Mouse (Mus musculus): Measurements from ENCODE around the gene Eva1c. TPM values are rescaled to one million over a fixed set of nuclear protein-coding genes. Genes with fewer than 3 reads are reported as not detected.
A peak's percentile ranks its signal among the peaks of the same experiment; 100 is the strongest.

The Eva1c gene
- polyA plus RNA-seq, 1 experiment from 2014 or later, result 1.3 TPM

- no peak overlapping the region for H3K4me3 ChIP-seq (ENCODE audit: low read depth, low read length)
- no peak overlapping the region for H3K27ac ChIP-seq (ENCODE audit: low read depth, low read length)
- no peak for ATAC-seq (ENCODE audit: low FRiP score)
- 82% methylated on average over 17 of the region's 17 CpGs for WGBS
- no peak for DNase-seq (ENCODE audit: low spot score, missing footprints)
- no peaks in the 10 kb centered on the region for H3K9me3 ChIP-seq (ENCODE audit: control insufficient read depth, low read length)
- H3K27me3 ChIP-seq (ENCODE audit: control insufficient read depth, insufficient read depth, low read length), result no peaks in the 10 kb centered on the region
- H3K9ac ChIP-seq (ENCODE audit: low read length), result no peak overlapping the region
- no peak overlapping the region for H3K4me2 ChIP-seq
- no peaks in the 10 kb centered on the region for H3K36me3 ChIP-seq (ENCODE audit: control insufficient read depth, insufficient read depth, low read length)
- no peaks in the 10 kb centered on the region for H3K4me1 ChIP-seq (ENCODE audit: control insufficient read depth, insufficient read depth, low read length)
Measured at GRCm38 (mm10) chr16:90910855-90911533, 84.5 kb downstream of the Eva1c start.

GRCm38 (mm10) chr16:90911766-90912165 lies 85.2 kb downstream of the Eva1c start:
- Histone ChIP-seq H3K4me3 (ENCODE audit: low read depth, low read length) (no peak overlapping the region), H3K27ac (ENCODE audit: low read depth, low read length) (no peak overlapping the region), H3K9me3 (ENCODE audit: control insufficient read depth, low read length) (no peaks in the 10 kb centered on the region), H3K9ac (ENCODE audit: low read length) (no peak overlapping the region), H3K36me3 (ENCODE audit: control insufficient read depth, insufficient read depth, low read length) (no peaks in the 10 kb centered on the region), H3K4me1 (ENCODE audit: control insufficient read depth, insufficient read depth, low read length) (no peaks in the 10 kb centered on the region), H3K27me3 (ENCODE audit: control insufficient read depth, insufficient read depth, low read length) (no peaks in the 10 kb centered on the region), H3K4me2 (no peak overlapping the region)
- DNase-seq (ENCODE audit: low spot score, missing footprints) (no peak), ATAC-seq (ENCODE audit: low FRiP score) (no peak)
- 91% methylated on average over 13 of the region's 13 CpGs for WGBS

GRCm38 (mm10) chr16:90916040-90916481 lies 89.5 kb downstream of the Eva1c start:
- DNase-seq (ENCODE audit: low spot score, missing footprints) (peak; percentile 76), ATAC-seq (ENCODE audit: low FRiP score) (no peak)
- no peaks in the 10 kb centered on the region for H3K36me3 ChIP-seq (ENCODE audit: control insufficient read depth, insufficient read depth, low read length)
- WGBS, result 39% methylated on average over 12 of the region's 12 CpGs
- no peak overlapping the region for H3K4me3 ChIP-seq (ENCODE audit: low read depth, low read length)
- H3K4me1 ChIP-seq (ENCODE audit: control insufficient read depth, insufficient read depth, low read length), result no peaks in the 10 kb centered on the region
- no peak overlapping the region for H3K27ac ChIP-seq (ENCODE audit: low read depth, low read length)
- H3K9ac ChIP-seq (ENCODE audit: low read length), result no peak overlapping the region
- H3K27me3 ChIP-seq (ENCODE audit: control insufficient read depth, insufficient read depth, low read length), result no peaks in the 10 kb centered on the region
- no peaks in the 10 kb centered on the region for H3K9me3 ChIP-seq (ENCODE audit: control insufficient read depth, low read length)
- no peak overlapping the region for H3K4me2 ChIP-seq

GRCm38 (mm10) chr16:90917156-90917555 lies 90.6 kb downstream of the Eva1c start:
- WGBS, result 70% methylated on average over 8 of the region's 8 CpGs

GRCm38 (mm10) chr16:90921471-90922159 lies 95.1 kb downstream of the Eva1c start:
- 67% methylated on average over 10 of the region's 10 CpGs for WGBS
- peak; percentile 62; the same call in 1 of the 2 replicates for ATAC-seq (ENCODE audit: low FRiP score)
- H3K27ac ChIP-seq (ENCODE audit: low read depth, low read length), result no peak overlapping the region
- DNase-seq (ENCODE audit: low spot score, missing footprints), result peak; percentile 60
- H3K4me1 ChIP-seq (ENCODE audit: control insufficient read depth, insufficient read depth, low read length), result no peaks in the 10 kb centered on the region
- H3K9ac ChIP-seq (ENCODE audit: low read length), result no peak overlapping the region
- no peaks in the 10 kb centered on the region for H3K36me3 ChIP-seq (ENCODE audit: control insufficient read depth, insufficient read depth, low read length)
- no peaks in the 10 kb centered on the region for H3K9me3 ChIP-seq (ENCODE audit: control insufficient read depth, low read length)
- H3K4me3 ChIP-seq (ENCODE audit: low read depth, low read length), result no peak overlapping the region
- no peak overlapping the region for H3K4me2 ChIP-seq
- H3K27me3 ChIP-seq (ENCODE audit: control insufficient read depth, insufficient read depth, low read length), result no peaks in the 10 kb centered on the region

More at GRCm38 (mm10) chr16:90917156-90917555, 90.6 kb downstream of the Eva1c start:
- no peaks in the 10 kb centered on the region for H3K36me3 ChIP-seq (ENCODE audit: control insufficient read depth, insufficient read depth, low read length)
- no peak overlapping the region for H3K9ac ChIP-seq (ENCODE audit: low read length)
- no peak overlapping the region for H3K27ac ChIP-seq (ENCODE audit: low read depth, low read length)
- no peaks in the 10 kb centered on the region for H3K9me3 ChIP-seq (ENCODE audit: control insufficient read depth, low read length)
- no peak overlapping the region for H3K4me3 ChIP-seq (ENCODE audit: low read depth, low read length)
- no peak for DNase-seq (ENCODE audit: low spot score, missing footprints)
- ATAC-seq (ENCODE audit: low FRiP score), result no peak
- H3K4me2 ChIP-seq, result no peak overlapping the region
- H3K4me1 ChIP-seq (ENCODE audit: control insufficient read depth, insufficient read depth, low read length), result no peaks in the 10 kb centered on the region
- H3K27me3 ChIP-seq (ENCODE audit: control insufficient read depth, insufficient read depth, low read length), result no peaks in the 10 kb centered on the region

- no peaks in the 10 kb centered on the region; the same call in 1 of the 2 replicates for H3K36me3 ChIP-seq (ENCODE audit: control insufficient read depth, insufficient read depth, low read length)
- no peak overlapping the region for H3K4me3 ChIP-seq (ENCODE audit: low read depth, low read length)
- ATAC-seq (ENCODE audit: low FRiP score) (no peak; the same call in 1 of the 2 replicates), DNase-seq (ENCODE audit: low spot score, missing footprints) (no peak)
- no peaks in the 10 kb centered on the region for H3K4me1 ChIP-seq (ENCODE audit: control insufficient read depth, insufficient read depth, low read length)
- no peak overlapping the region for H3K27ac ChIP-seq (ENCODE audit: low read depth, low read length)
- H3K9me3 ChIP-seq (ENCODE audit: control insufficient read depth, low read length), result no peaks in the 10 kb centered on the region
- no peaks in the 10 kb centered on the region for H3K27me3 ChIP-seq (ENCODE audit: control insufficient read depth, insufficient read depth, low read length)
- WGBS, result 93% methylated on average over 13 of the region's 13 CpGs
- no peak overlapping the region for H3K4me2 ChIP-seq
- H3K9ac ChIP-seq (ENCODE audit: low read length), result no peak overlapping the region
Measured at GRCm38 (mm10) chr16:90924606-90925370, 98.3 kb downstream of the Eva1c start.

GRCm38 (mm10) chr16:90925461-90925860 lies 98.9 kb downstream of the Eva1c start:
- Histone ChIP-seq H3K27ac (ENCODE audit: low read depth, low read length) (no peak overlapping the region), H3K9me3 (ENCODE audit: control insufficient read depth, low read length) (no peaks in the 10 kb centered on the region), H3K36me3 (ENCODE audit: control insufficient read depth, insufficient read depth, low read length) (no peaks in the 10 kb centered on the region; the same call in 1 of the 2 replicates), H3K4me3 (ENCODE audit: low read depth, low read length) (no peak overlapping the region), H3K9ac (ENCODE audit: low read length) (no peak overlapping the region), H3K4me1 (ENCODE audit: control insufficient read depth, insufficient read depth, low read length) (no peaks in the 10 kb centered on the region), H3K4me2 (no peak overlapping the region), H3K27me3 (ENCODE audit: control insufficient read depth, insufficient read depth, low read length) (no peaks in the 10 kb centered on the region)
- ATAC-seq (ENCODE audit: low FRiP score) (peak; percentile 72), DNase-seq (ENCODE audit: low spot score, missing footprints) (peak; percentile 93)
- WGBS, result 28% methylated on average over 5 of the region's 5 CpGs

- no peak for DNase-seq (ENCODE audit: low spot score, missing footprints)
Measured at GRCm38 (mm10) chr16:90927446-90927845, 100.9 kb downstream of the Eva1c start.

More at GRCm38 (mm10) chr16:90927446-90927845, 100.9 kb downstream of the Eva1c start:
- Histone ChIP-seq H3K9ac (ENCODE audit: low read length) (no peak overlapping the region), H3K27me3 (ENCODE audit: control insufficient read depth, insufficient read depth, low read length) (no peaks in the 10 kb centered on the region), H3K27ac (ENCODE audit: low read depth, low read length) (no peak overlapping the region), H3K4me3 (ENCODE audit: low read depth, low read length) (no peak overlapping the region), H3K4me1 (ENCODE audit: control insufficient read depth, insufficient read depth, low read length) (no peaks in the 10 kb centered on the region), H3K4me2 (no peak overlapping the region), H3K36me3 (ENCODE audit: control insufficient read depth, insufficient read depth, low read length) (no peaks in the 10 kb centered on the region; the same call in 1 of the 2 replicates), H3K9me3 (ENCODE audit: control insufficient read depth, low read length) (no peaks in the 10 kb centered on the region)
- 85% methylated on average over 4 of the region's 4 CpGs for WGBS
- ATAC-seq (ENCODE audit: low FRiP score), result no peak
